Mouse (Mus musculus) kidney, adult 2 months (tissue): ENCODE data around the gene Pou1f1. TPM values are rescaled to one million over a fixed set of nuclear protein-coding genes. Genes with fewer than 3 reads are reported as not detected.

ENCODE experiments used
- DNase-seq: peaks from one replicate; pipeline ENCODE4 v3.0.0; 2021
- H3K27ac ChIP-seq: fragments of 200-500 bp; 2 replicates; pipeline ENCODE4 v1.5.1; 2012; ENCODE audit warnings: low read depth, low read length, control low read depth, inconsistent platforms; ENCODE audit not compliant: insufficient read depth
- H3K27me3 ChIP-seq: fragments of 200-500 bp; replicated peaks from 2 replicates; pipeline ENCODE4 v1.6.1; 2012; ENCODE audit warnings: mild to moderate bottlenecking, moderate library complexity, low read length, inconsistent platforms; ENCODE audit not compliant: control insufficient read depth, insufficient read depth
- H3K36me3 ChIP-seq: fragments of 200-500 bp; 2 replicates; pipeline ENCODE4 v1.6.1; 2012; ENCODE audit warnings: mild to moderate bottlenecking, moderate library complexity, low read length, inconsistent platforms; ENCODE audit not compliant: control insufficient read depth, insufficient read depth
- H3K4me1 ChIP-seq: fragments of 200-500 bp; 2 replicates; pipeline ENCODE4 v1.6.1; 2011; ENCODE audit warnings: low read length; ENCODE audit not compliant: control insufficient read depth, insufficient read depth
- H3K4me3 ChIP-seq: fragments of 200-500 bp; 2 replicates; pipeline ENCODE4 v1.5.1; 2011; ENCODE audit warnings: mild to moderate bottlenecking, low read depth, low read length, control low read depth; ENCODE audit not compliant: insufficient read depth
- CTCF ChIP-seq: fragments of 200-500 bp; conservative IDR thresholded peaks from 2 replicates; pipeline ENCODE4 v1.5.1; 2011; ENCODE audit warnings: low read depth, mild to moderate bottlenecking, control low read depth, low read length, moderate library complexity, mixed read lengths; ENCODE audit not compliant: insufficient read depth, insufficient read length
- POLR2A ChIP-seq: fragments of 200-500 bp; IDR thresholded peaks from one replicate; pipeline ENCODE4 v1.6.1; 2011; ENCODE audit warnings: low read depth, low read length, control low read depth
- WGBS: fragments of 180-500 bp; shearing (Covaris S2); methylation state at CpG from one replicate; pipeline ENCODE4 v1.1.7; 2018; 5-methylcytosine and 5-hydroxymethylcytosine counted together
- polyA plus RNA-seq: library from polyadenylated mRNA; depleted of rRNA; stranded (reverse); fragments of >200 nt; gene quantifications from 2 replicates; pipeline ENCODE4 v1.2.3, GENCODE M21; 2012; rRNA removed

Gene Pou1f1
- not detected in 2 replicates for polyA plus RNA-seq

DNA sequence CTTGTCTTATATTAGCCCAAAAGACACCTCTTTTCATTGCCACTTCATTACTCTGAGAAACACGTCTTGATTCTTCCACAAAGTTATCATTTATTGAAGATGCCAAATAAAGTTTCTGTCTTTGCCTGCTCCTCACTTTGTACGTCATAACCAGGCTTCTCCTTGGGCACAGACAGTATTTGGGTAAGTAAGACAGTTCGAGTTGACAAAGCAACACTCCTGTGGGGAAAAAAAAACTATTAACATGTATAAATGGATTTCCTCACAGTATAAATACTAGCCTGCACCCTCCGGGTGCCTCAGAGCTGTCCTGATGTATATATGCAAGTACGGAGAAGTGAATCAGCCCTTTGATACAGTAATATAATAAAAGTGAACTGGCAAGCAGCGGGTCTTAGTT is at the start of gene Pou1f1:
Gene Pou1f1, plus strand, starts transcription at position 301 of the 400 bp plus-strand sequence.
- no peak for DNase-seq
- TF ChIP-seq POLR2A (no peak), CTCF (no peak)

DNA sequence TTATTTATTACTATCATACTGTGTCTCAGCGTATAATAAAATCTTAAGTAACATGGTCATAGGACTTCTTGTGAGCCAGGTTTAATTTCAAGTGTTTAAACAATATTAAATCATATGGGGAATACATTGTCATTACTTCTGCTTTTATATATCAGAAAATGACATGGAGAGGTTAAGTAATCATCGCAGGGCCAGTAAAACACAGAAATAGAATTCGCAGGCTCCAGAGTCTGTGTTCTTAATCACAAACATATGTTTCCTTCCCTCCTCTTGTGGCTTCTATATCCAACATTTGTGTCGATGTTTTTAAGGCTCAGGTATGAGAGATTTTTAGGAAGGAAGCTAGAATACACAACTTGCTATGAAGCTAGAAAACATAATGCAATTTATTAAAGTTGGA is 49.7 kb upstream of the Pou1f1 start:
- no peaks in the 10 kb centered on the region for H3K4me1 ChIP-seq
- 65% methylated on average over 4 of the region's 4 CpGs for WGBS
- no peak overlapping the region for H3K27ac ChIP-seq
- DNase-seq = no peak
- no peaks in the 10 kb centered on the region for H3K36me3 ChIP-seq
- TF ChIP-seq CTCF (no peak), POLR2A (no peak)
- no peak overlapping the region for H3K4me3 ChIP-seq
- no peaks in the 10 kb centered on the region for H3K27me3 ChIP-seq

More for the DNA sequence above, at the start of gene Pou1f1:
- Histone ChIP-seq H3K36me3 (no peaks in the 10 kb centered on the region), H3K4me3 (no peak within 1 kb of the TSS), H3K4me1 (no peaks in the 10 kb centered on the region), H3K27me3 (no peaks in the 10 kb centered on the region), H3K27ac (no peak within 1 kb of the TSS)
- WGBS = 81% methylated on average over 6 of the region's 6 CpGs

DNA sequence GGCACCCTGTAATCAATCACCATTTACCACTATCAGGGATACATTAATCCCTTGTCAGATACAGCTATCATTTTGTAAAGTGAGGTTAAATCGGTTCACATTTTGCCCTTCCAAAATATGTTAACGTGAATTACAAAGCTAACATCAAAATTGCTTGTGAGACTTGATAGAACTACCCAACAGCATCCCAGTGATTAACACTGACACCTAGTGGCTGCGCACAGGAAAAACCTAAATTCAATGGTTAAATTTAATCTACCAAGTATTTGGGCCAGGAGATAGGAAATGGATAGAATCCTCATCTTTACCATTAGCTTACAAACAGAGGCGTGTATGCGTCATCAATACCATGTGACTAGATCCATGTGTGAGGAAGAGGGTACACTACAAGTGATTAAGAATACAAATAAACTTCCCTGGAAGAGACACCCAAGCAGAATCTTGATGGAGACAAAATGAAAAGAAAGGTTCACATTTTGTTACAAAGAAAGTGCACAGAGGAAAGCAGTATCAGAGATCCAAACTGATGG is 47.8 kb upstream of the Pou1f1 start:
- no peak overlapping the region for H3K4me3 ChIP-seq
- no peaks in the 10 kb centered on the region for H3K27me3 ChIP-seq
- no peak overlapping the region for H3K27ac ChIP-seq
- DNase-seq = peak; percentile 39
- TF ChIP-seq CTCF (no peak), POLR2A (no peak)
- 17% methylated on average over 5 of the region's 5 CpGs for WGBS
- no peaks in the 10 kb centered on the region for H3K36me3 ChIP-seq
- H3K4me1 ChIP-seq = no peaks in the 10 kb centered on the region

DNA sequence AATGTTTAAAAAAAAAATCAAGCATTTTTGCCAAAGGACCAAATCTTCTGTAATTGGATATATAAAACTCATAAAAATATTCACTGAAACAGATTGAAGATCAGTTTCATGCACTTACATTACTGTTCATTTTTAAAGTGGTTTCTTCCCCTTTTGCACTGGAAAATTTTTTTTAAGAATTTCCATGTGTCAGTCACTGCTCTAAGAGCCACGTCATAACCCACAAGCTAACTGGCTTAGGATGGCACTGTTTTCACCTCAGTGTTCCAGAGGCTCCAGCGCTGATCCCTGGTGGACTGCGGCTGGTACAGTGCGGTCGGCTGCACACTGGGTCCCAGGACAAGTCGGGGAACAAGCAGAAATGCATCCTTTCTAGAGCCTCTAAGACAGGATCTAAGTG is 34.6 kb upstream of the Pou1f1 start:
- Histone ChIP-seq H3K27me3 (no peaks in the 10 kb centered on the region), H3K27ac (no peak overlapping the region), H3K4me1 (no peaks in the 10 kb centered on the region), H3K4me3 (no peak overlapping the region), H3K36me3 (no peaks in the 10 kb centered on the region)
- TF ChIP-seq CTCF = no peak
- no peak for TF ChIP-seq POLR2A
- DNase-seq = no peak
- WGBS = 85% methylated on average over 6 of the region's 6 CpGs

DNA sequence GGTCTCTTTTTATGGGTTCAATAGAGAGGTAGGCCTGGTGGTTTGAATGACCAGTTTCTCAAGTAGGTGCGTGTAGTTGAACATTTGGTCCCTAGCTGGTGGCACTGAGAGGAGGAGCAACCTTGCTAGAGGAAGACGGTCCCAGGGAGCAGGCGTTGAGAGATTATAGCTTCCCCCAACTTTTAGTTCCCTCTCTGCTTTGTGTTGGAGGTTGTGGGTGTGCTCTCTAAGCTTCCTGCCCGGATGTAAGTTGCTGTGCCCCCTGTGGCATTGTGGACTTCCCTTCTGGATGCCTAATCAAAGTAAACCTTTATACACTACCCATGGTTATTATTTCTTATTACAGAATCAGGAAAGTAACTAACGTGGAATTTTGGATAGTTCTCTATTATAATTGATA is 24.3 kb upstream of the Pou1f1 start:
- no peak overlapping the region for H3K4me3 ChIP-seq
- H3K4me1 ChIP-seq = no peaks in the 10 kb centered on the region
- DNase-seq = peak; percentile 1
- H3K27me3 ChIP-seq = no peaks in the 10 kb centered on the region; the same call in 1 of the 2 replicates
- 61% methylated on average over 5 of the region's 5 CpGs for WGBS
- no peaks in the 10 kb centered on the region for H3K36me3 ChIP-seq
- H3K27ac ChIP-seq = no peak overlapping the region
- no peak for TF ChIP-seq CTCF
- no peak for TF ChIP-seq POLR2A

DNA sequence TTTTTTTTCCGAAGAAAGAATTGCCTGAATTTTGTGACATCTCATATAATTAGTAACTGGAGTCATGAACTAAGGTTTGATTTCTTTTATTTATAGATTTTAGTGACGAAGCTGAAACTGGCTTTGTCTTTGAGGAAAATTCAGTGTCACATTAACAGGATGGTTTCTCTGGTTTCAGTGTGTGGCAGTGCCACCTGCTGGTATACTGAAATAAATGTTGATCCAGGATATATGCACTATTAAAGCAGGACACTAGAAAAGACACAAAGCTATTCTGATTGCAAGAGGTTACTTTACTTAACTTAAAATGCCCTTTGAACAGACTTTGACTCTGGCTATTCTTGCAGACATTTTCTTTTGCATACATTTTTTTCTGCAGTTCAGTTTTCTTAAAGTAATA is 23.3 kb upstream of the Pou1f1 start:
- Histone ChIP-seq H3K27ac (no peak overlapping the region), H3K36me3 (no peaks in the 10 kb centered on the region), H3K4me1 (no peaks in the 10 kb centered on the region), H3K4me3 (no peak overlapping the region), H3K27me3 (no peaks in the 10 kb centered on the region; the same call in 1 of the 2 replicates)
- DNase-seq = peak; percentile 41
- TF ChIP-seq CTCF (no peak), POLR2A (no peak)
- 27% methylated on average over 2 of the region's 2 CpGs for WGBS

DNA sequence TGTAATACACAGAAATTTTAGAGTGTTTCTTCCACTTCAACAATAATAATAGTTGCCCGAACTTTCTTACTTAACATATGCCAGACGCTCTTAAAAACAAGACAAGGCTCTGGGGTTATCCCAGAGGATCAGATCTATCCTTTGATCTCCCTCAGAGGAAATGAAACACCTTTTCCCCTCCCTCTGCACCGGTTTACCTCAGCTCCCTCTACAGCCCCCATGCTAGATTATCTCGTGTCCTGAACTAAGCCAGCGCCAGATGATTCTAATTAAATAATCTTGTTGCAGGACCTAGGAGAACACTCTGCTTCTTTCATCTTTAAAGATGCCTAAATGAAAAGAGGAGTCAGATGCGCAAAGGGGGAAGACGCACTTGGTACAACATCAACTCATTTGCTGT is 6.1 kb upstream of the Pou1f1 start:
- WGBS = 53% methylated on average over 7 of the region's 7 CpGs
- TF ChIP-seq CTCF (no peak), POLR2A (no peak)
- Histone ChIP-seq H3K4me3 (no peak overlapping the region), H3K36me3 (no peaks in the 10 kb centered on the region), H3K4me1 (no peaks in the 10 kb centered on the region), H3K27me3 (no peaks in the 10 kb centered on the region), H3K27ac (no peak overlapping the region)
- no peak for DNase-seq
